In genomic region chr7:68386767-68387166, GRCm38 (mm10) we compare ENCODE assay signal across 20 mouse cellular contexts.
A peak's percentile ranks its signal among the peaks of the same experiment; 100 is the strongest.
DNase-seq lines count a peak whose midpoint lies in the region; ATAC-seq and TF ChIP-seq lines count a peak whose summit lies in the region.
"Had no signal": no experiment of that assay in that cellular context is flagged by ENCODE, and none has a peak within 500 bp of the region (broad histone marks: within the 10 kb centered on the region; RNA-seq: fewer than 3 reads in every experiment).

No protein-coding gene starts in this region.

- no peak overlapping the region for H3K4me3 ChIP-seq in stomach, embryonic 14.5 days (ENCODE audit: low read depth, low read length)
- H3K4me3 ChIP-seq in stomach, postnatal 0 days (ENCODE audit: low read depth, low read length) = no peak overlapping the region
- no peak overlapping the region for H3K4me3 ChIP-seq in stomach, embryonic 15.5 days (replicated peaks)
- no peak overlapping the region for H3K4me3 ChIP-seq in stomach, embryonic 16.5 days (replicated peaks; ENCODE audit: low read length)
- no peak overlapping the region for H3K4me3 ChIP-seq in limb, embryonic 10.5 days

- H3K27me3 ChIP-seq in stomach, embryonic 14.5 days (ENCODE audit: control insufficient read depth, insufficient read depth, low read length) = no peaks in the 10 kb centered on the region
- H3K27me3 ChIP-seq in stomach, postnatal 0 days (ENCODE audit: control insufficient read depth, insufficient read depth, low read length) = no peaks in the 10 kb centered on the region
- no peaks in the 10 kb centered on the region for H3K27me3 ChIP-seq in stomach, embryonic 15.5 days (replicated peaks)
- no peaks in the 10 kb centered on the region for H3K27me3 ChIP-seq in stomach, embryonic 16.5 days (ENCODE audit: control insufficient read depth, insufficient read depth, low read length)
- peaks cover 5% of the 10 kb centered on the region for H3K27me3 ChIP-seq in limb, embryonic 10.5 days (ENCODE audit: low read depth, poor library complexity, severe bottlenecking)
- H3K27me3 ChIP-seq: Patski had no signal

- H3K4me1 ChIP-seq in stomach, embryonic 14.5 days (ENCODE audit: control insufficient read depth, insufficient read depth, low read length) = no peaks in the 10 kb centered on the region
- H3K4me1 ChIP-seq in stomach, postnatal 0 days (replicated peaks; ENCODE audit: control insufficient read depth, insufficient read depth) = no peaks in the 10 kb centered on the region
- H3K4me1 ChIP-seq in stomach, embryonic 15.5 days = 0 out of 2 replicates have a peak, but pooled peaks cover 2% of the 10 kb centered on the region
- peaks cover 3% of the 10 kb centered on the region; the same call in 1 of the 2 replicates for H3K4me1 ChIP-seq in stomach, embryonic 16.5 days (ENCODE audit: control insufficient read depth, insufficient read depth, low read length)
- H3K4me1 ChIP-seq in limb, embryonic 10.5 days = peaks cover 9% of the 10 kb centered on the region

- no peak overlapping the region for H3K9ac ChIP-seq in stomach, embryonic 14.5 days (replicated peaks; ENCODE audit: low read depth, low read length)
- no peak overlapping the region for H3K9ac ChIP-seq in stomach, postnatal 0 days (ENCODE audit: low read length)
- no peak overlapping the region for H3K9ac ChIP-seq in stomach, embryonic 15.5 days
- no peak overlapping the region for H3K9ac ChIP-seq in stomach, embryonic 16.5 days (ENCODE audit: low read length)

- H3K36me3 ChIP-seq in stomach, embryonic 14.5 days (ENCODE audit: control insufficient read depth, insufficient read depth, low read length) = no peaks in the 10 kb centered on the region
- H3K36me3 ChIP-seq in stomach, postnatal 0 days (ENCODE audit: control insufficient read depth, insufficient read depth, low read length) = no peaks in the 10 kb centered on the region
- no peaks in the 10 kb centered on the region for H3K36me3 ChIP-seq in stomach, embryonic 15.5 days
- no peaks in the 10 kb centered on the region for H3K36me3 ChIP-seq in stomach, embryonic 16.5 days (ENCODE audit: control insufficient read depth, insufficient read depth, low read length)
- no peaks in the 10 kb centered on the region for H3K36me3 ChIP-seq in limb, embryonic 10.5 days
- H3K36me3 ChIP-seq: G1E had no signal

- no peaks in the 10 kb centered on the region for H3K9me3 ChIP-seq in stomach, embryonic 14.5 days (ENCODE audit: control insufficient read depth, low read depth, low read length)
- no peaks in the 10 kb centered on the region for H3K9me3 ChIP-seq in stomach, postnatal 0 days (ENCODE audit: control insufficient read depth, low read length)
- no peaks in the 10 kb centered on the region for H3K9me3 ChIP-seq in stomach, embryonic 15.5 days
- H3K9me3 ChIP-seq in stomach, embryonic 16.5 days (replicated peaks; ENCODE audit: control insufficient read depth, low read length) = no peaks in the 10 kb centered on the region
- no peaks in the 10 kb centered on the region for H3K9me3 ChIP-seq in limb, embryonic 10.5 days (replicated peaks)

- no peak for TF ChIP-seq EP300 in stomach, postnatal 0 days (optimal IDR thresholded peaks at IDR 0.05)

- H3K27ac ChIP-seq in stomach, embryonic 14.5 days (ENCODE audit: low read length) = no peak overlapping the region
- H3K27ac ChIP-seq in stomach, postnatal 0 days (replicated peaks) = no peak overlapping the region
- H3K27ac ChIP-seq in stomach, embryonic 15.5 days = no peak overlapping the region
- no peak overlapping the region for H3K27ac ChIP-seq in stomach, embryonic 16.5 days (ENCODE audit: low read length)
- H3K27ac ChIP-seq in limb, embryonic 10.5 days = no peak overlapping the region

- no peak for DNase-seq in stomach, postnatal 0 days (ENCODE audit: low spot score)
- no peak for DNase-seq in limb, embryonic 10.5 days (ENCODE audit: low spot score)
- no peak for DNase-seq in layer of hippocampus, postnatal 25 days (ENCODE audit: extremely low spot score in 1 of 2, low spot score in 1 of 2)
- DNase-seq: adrenal gland, adult 2 months; adrenal gland, adult 8-10 months; adrenal gland, postnatal 10 days; adrenal gland, postnatal 14 days; adrenal gland, postnatal 25 days; adrenal gland, postnatal 36 days; B cell, adult 2 months; cerebellum, adult 11 months; cerebellum, adult 11-12 months; cerebellum, adult 18-20 months had no signal

- ATAC-seq in stomach, embryonic 14.5 days (ENCODE audit: insufficient number of reproducible peaks, insufficient read depth, low FRiP score, low read depth) = peak; percentile 83
- ATAC-seq in stomach, postnatal 0 days (ENCODE audit: low FRiP score, low TSS enrichment) = no peak
- ATAC-seq in stomach, embryonic 15.5 days (ENCODE audit: insufficient read depth, low FRiP score, low read depth) = peak; percentile 84
- peak; percentile 70; the same call in 1 of the 2 replicates for ATAC-seq in stomach, embryonic 16.5 days (ENCODE audit: insufficient read depth, low FRiP score)
- ATAC-seq: activated CD4-positive, CD25-positive, alpha-beta regulatory T cell, adult 4 months; CD4-positive, CD25-positive, alpha-beta regulatory T cell, adult 4 months; Patski had no signal

- TF ChIP-seq CTCF in stomach, postnatal 0 days (IDR thresholded peaks at IDR 0.05; ENCODE audit: low read depth) = no peak

- WGBS in stomach, embryonic 14.5 days = 66% methylated on average over 3 of the region's 3 CpGs
- 57% methylated on average over 3 of the region's 3 CpGs for WGBS in stomach, postnatal 0 days
- 63% methylated on average over 3 of the region's 3 CpGs for WGBS in stomach, embryonic 15.5 days
- WGBS in stomach, embryonic 16.5 days = 49% methylated on average over 3 of the region's 3 CpGs
- 87% methylated on average over 3 of the region's 3 CpGs for WGBS in limb, embryonic 10.5 days

- H3K4me2 ChIP-seq in stomach, embryonic 14.5 days (replicated peaks; ENCODE audit: low read depth, low read length) = no peak overlapping the region
- no peak overlapping the region for H3K4me2 ChIP-seq in stomach, postnatal 0 days (replicated peaks; ENCODE audit: low read depth)
- H3K4me2 ChIP-seq in stomach, embryonic 15.5 days = no peak overlapping the region
- H3K4me2 ChIP-seq in stomach, embryonic 16.5 days (ENCODE audit: low read depth, low read length) = no peak overlapping the region
